Mouse (Mus musculus): Measurements from ENCODE around the gene Fam217a. TPM values are rescaled to one million over a fixed set of nuclear protein-coding genes. Genes with fewer than 3 reads are reported as not detected.

Gene Fam217a
- polyA plus RNA-seq, 1 experiment from 2014 or later = 0.95 TPM

Other genes starting within 250 kb of the Fam217a start
- gene Fam50b, start 189.5 kb downstream of the Fam217a start, polyA plus RNA-seq (2016; fragmentation: Nextera tagmentation; extraction: Ambion mirVana) = not detected in 2 replicates
- gene Prpf4b, start 49.0 kb downstream of the Fam217a start, polyA plus RNA-seq (2016; fragmentation: Nextera tagmentation; extraction: Ambion mirVana) = 77.1 and 77.2 TPM in 2 replicates
- gene 4933417A18Rik, start 99 bp upstream of the Fam217a start, polyA plus RNA-seq (2016; fragmentation: Nextera tagmentation; extraction: Ambion mirVana) = not detected in 2 replicates
- 0.32 and 0.68 TPM in 2 replicates for gene Eci3, start 39.5 kb upstream of the Fam217a start, polyA plus RNA-seq (2016; fragmentation: Nextera tagmentation; extraction: Ambion mirVana)
- 91.8 and 116 TPM in 2 replicates for gene Eci2, start 102.8 kb upstream of the Fam217a start, polyA plus RNA-seq (2016; fragmentation: Nextera tagmentation; extraction: Ambion mirVana)

Measured in midbrain, embryonic 10.5 days (tissue).